Mouse (Mus musculus) kidney, adult 8-10 months (tissue): ENCODE measurements at regions not wholly inside any gene's neighbourhood (a gene's known extent, or its start where the extent isn't known, plus 50 kb on each side); places are given as distances from the start of the nearest gene placed in this dataset.
"Not testable (repeated sequence)": the region's sequence is repeated elsewhere in the genome, so short reads cannot be mapped to it uniquely, and the experiment has no call there.

Experiments used
- DNase-seq, 2 experiments: peaks; one replicate each; pipeline ENCODE4 v3.0.0; 2022

GRCm38 (mm10) chr4:8462414-8462813, 223.6 kb upstream of the Car8 start:
- DNase-seq: not testable (repeated sequence)

GRCm38 (mm10) chr4:8454346-8454745, 215.5 kb upstream of the Car8 start:
- DNase-seq: no peak

- DNase-seq: peak in 1 of 2 experiments; percentile 26
These were observed 193.6 kb upstream of the Car8 start for GRCm38 (mm10) chr4:8432393-8432792.

- no peak for DNase-seq
These were observed 192.1 kb upstream of the Car8 start for GRCm38 (mm10) chr4:8431032-8431332.

GRCm38 (mm10) chr4:8430269-8431031, 191.6 kb upstream of the Car8 start:
- no peak for DNase-seq

- DNase-seq: no peak
These were observed 190.9 kb upstream of the Car8 start for GRCm38 (mm10) chr4:8429771-8430170.

GRCm38 (mm10) chr4:8428629-8429523, 190.0 kb upstream of the Car8 start:
- no peak for DNase-seq

GRCm38 (mm10) chr4:8427812-8428211, 189.0 kb upstream of the Car8 start:
- no peak for DNase-seq

GRCm38 (mm10) chr4:8423392-8424045, 184.7 kb upstream of the Car8 start:
- DNase-seq: no peak

GRCm38 (mm10) chr4:8421285-8421684, 182.4 kb upstream of the Car8 start:
- DNase-seq: no peak

- DNase-seq: no peak
These were observed 179.7 kb upstream of the Car8 start for GRCm38 (mm10) chr4:8418374-8419031.

GRCm38 (mm10) chr4:8417821-8418220, 179.0 kb upstream of the Car8 start:
- DNase-seq: no peak

- no peak for DNase-seq
These were observed 174.5 kb upstream of the Car8 start for GRCm38 (mm10) chr4:8413307-8413706.

- no peak for DNase-seq
These were observed 161.2 kb upstream of the Car8 start for GRCm38 (mm10) chr4:8400069-8400468.

- no peak for DNase-seq
These were observed 160.6 kb upstream of the Car8 start for GRCm38 (mm10) chr4:8399430-8399829.

- no peak for DNase-seq
These were observed 160.1 kb upstream of the Car8 start for GRCm38 (mm10) chr4:8398969-8399368.

- DNase-seq: no peak
These were observed 144.3 kb upstream of the Car8 start for GRCm38 (mm10) chr4:8383162-8383561.

GRCm38 (mm10) chr4:8382125-8382417, 143.2 kb upstream of the Car8 start:
- no peak for DNase-seq

GRCm38 (mm10) chr4:8381408-8382124, 142.7 kb upstream of the Car8 start:
- no peak for DNase-seq

- peak; percentile 43 to 49 for DNase-seq
These were observed 142.0 kb upstream of the Car8 start for GRCm38 (mm10) chr4:8380711-8381338.

- no peak for DNase-seq
These were observed 136.1 kb upstream of the Car8 start for GRCm38 (mm10) chr4:8374737-8375489.
